ENCODE assay signal across 9 mouse cellular contexts in genomic region chr11:113681979-113682378, GRCm38 (mm10). TPM values are rescaled to one million over a fixed set of nuclear protein-coding genes. Genes with fewer than 3 reads are reported as not detected.
DNase-seq lines count a peak whose midpoint lies in the region; ATAC-seq and TF ChIP-seq lines count a peak whose summit lies in the region.
"Had no signal": no experiment of that assay in that cellular context is flagged by ENCODE, and none has a peak within 500 bp of the region (broad histone marks: within the 10 kb centered on the region; RNA-seq: fewer than 3 reads in every experiment).

No protein-coding gene starts in this region.

- no peak for TF ChIP-seq POLR2A in kidney, adult 2 months (IDR thresholded peaks at IDR 0.05; ENCODE audit: low read depth, low read length)

- H3K27ac ChIP-seq in kidney, postnatal 0 days, result no peak overlapping the region
- no peak overlapping the region for H3K27ac ChIP-seq in kidney, adult 2 months (ENCODE audit: insufficient read depth, low read depth, low read length)
- H3K27ac ChIP-seq in embryonic facial prominence, embryonic 13.5 days, result no peak overlapping the region
- no peak overlapping the region for H3K27ac ChIP-seq in hindbrain, postnatal 0 days
- no peak overlapping the region for H3K27ac ChIP-seq in midbrain, postnatal 0 days (ENCODE audit: low read depth, low read length)

- H3K4me3 ChIP-seq in kidney, postnatal 0 days (replicated peaks; ENCODE audit: low read depth, low read length), result no peak overlapping the region
- H3K4me3 ChIP-seq in kidney, adult 2 months (ENCODE audit: insufficient read depth, low read depth, low read length), result no peak overlapping the region
- peak overlapping the region; percentile 70 for H3K4me3 ChIP-seq in embryonic facial prominence, embryonic 13.5 days
- peak overlapping the region; percentile 92; the same call in 1 of the 2 replicates for H3K4me3 ChIP-seq in hindbrain, postnatal 0 days (ENCODE audit: low read length)
- H3K4me3 ChIP-seq in midbrain, postnatal 0 days (ENCODE audit: low read depth, low read length), result no peak overlapping the region

- H3K9ac ChIP-seq in kidney, postnatal 0 days (ENCODE audit: low read depth, low read length), result no peak overlapping the region
- H3K9ac ChIP-seq in embryonic facial prominence, embryonic 13.5 days, result no peak overlapping the region
- H3K9ac ChIP-seq in hindbrain, postnatal 0 days (replicated peaks; ENCODE audit: low read length), result no peak overlapping the region
- H3K9ac ChIP-seq in midbrain, postnatal 0 days (replicated peaks; ENCODE audit: low read length, poor library complexity, severe bottlenecking), result no peak overlapping the region; the same call in 1 of the 2 replicates

- H3K9me3 ChIP-seq in kidney, postnatal 0 days (replicated peaks; ENCODE audit: low read length), result no peaks in the 10 kb centered on the region
- no peaks in the 10 kb centered on the region for H3K9me3 ChIP-seq in embryonic facial prominence, embryonic 13.5 days
- H3K9me3 ChIP-seq in hindbrain, postnatal 0 days (ENCODE audit: low read length), result no peaks in the 10 kb centered on the region
- H3K9me3 ChIP-seq in midbrain, postnatal 0 days (ENCODE audit: low read length), result no peaks in the 10 kb centered on the region

- DNase-seq in kidney, postnatal 0 days (ENCODE audit: low spot score), result no peak
- DNase-seq in kidney, adult 2 months, result no peak
- no peak for DNase-seq in hindbrain, postnatal 0 days (ENCODE audit: low spot score)
- DNase-seq in midbrain, postnatal 0 days (ENCODE audit: low spot score), result no peak
- DNase-seq in MN1 (ENCODE audit: low spot score), result no peak
- DNase-seq in right cerebral cortex, postnatal 4 days, result no peak
- DNase-seq in thymus, adult 18-20 months, result no peak
- DNase-seq: cerebellum, adult 9-11 months had no signal

- H3K36me3 ChIP-seq in kidney, postnatal 0 days (ENCODE audit: insufficient read depth, low read length), result no peaks in the 10 kb centered on the region
- peaks cover under 1% of the 10 kb centered on the region; the same call in 1 of the 2 replicates for H3K36me3 ChIP-seq in kidney, adult 2 months (ENCODE audit: control insufficient read depth, insufficient read depth, low read length)
- H3K36me3 ChIP-seq in embryonic facial prominence, embryonic 13.5 days, result peaks cover 1% of the 10 kb centered on the region; the same call in 1 of the 2 replicates
- no peaks in the 10 kb centered on the region; the same call in 1 of the 2 replicates for H3K36me3 ChIP-seq in hindbrain, postnatal 0 days (ENCODE audit: insufficient read depth, low read length)
- H3K36me3 ChIP-seq in midbrain, postnatal 0 days (ENCODE audit: insufficient read depth, low read length), result peaks cover under 1% of the 10 kb centered on the region; the same call in 1 of the 2 replicates

- no peak for TF ChIP-seq CTCF in kidney, postnatal 0 days (IDR thresholded peaks at IDR 0.05; ENCODE audit: low read depth)
- TF ChIP-seq CTCF in kidney, adult 2 months (conservative IDR thresholded peaks at IDR 0.05; ENCODE audit: insufficient read depth, insufficient read length, low read depth, low read length), result no peak
- peak; percentile 13; the same call in 1 of the 2 replicates for TF ChIP-seq CTCF in hindbrain, postnatal 0 days (IDR thresholded peaks at IDR 0.05; ENCODE audit: low read depth)
- no peak; the same call in 1 of the 2 replicates for TF ChIP-seq CTCF in midbrain, postnatal 0 days (IDR thresholded peaks at IDR 0.05)

- no peak for ATAC-seq in kidney, postnatal 0 days (replicated peaks; ENCODE audit: low FRiP score, low read depth)
- ATAC-seq in embryonic facial prominence, embryonic 13.5 days (ENCODE audit: insufficient number of reproducible peaks, insufficient read depth, low FRiP score, low TSS enrichment, low read depth), result no peak
- ATAC-seq in hindbrain, postnatal 0 days, result no peak
- no peak for ATAC-seq in midbrain, postnatal 0 days (ENCODE audit: low FRiP score)

- peaks cover 9% of the 10 kb centered on the region; the same call in 1 of the 2 replicates for H3K4me1 ChIP-seq in kidney, postnatal 0 days (replicated peaks; ENCODE audit: insufficient read depth, low read length)
- H3K4me1 ChIP-seq in kidney, adult 2 months (ENCODE audit: control insufficient read depth, insufficient read depth, low read length), result peaks cover 19% of the 10 kb centered on the region; the same call in 1 of the 2 replicates
- peaks cover 42% of the 10 kb centered on the region for H3K4me1 ChIP-seq in embryonic facial prominence, embryonic 13.5 days
- peaks cover 16% of the 10 kb centered on the region; the same call in 1 of the 2 replicates for H3K4me1 ChIP-seq in hindbrain, postnatal 0 days (ENCODE audit: insufficient read depth, low read length)
- H3K4me1 ChIP-seq in midbrain, postnatal 0 days (ENCODE audit: insufficient read depth, low read length), result peaks cover 12% of the 10 kb centered on the region

- peak overlapping the region; percentile 74; the same call in 1 of the 2 replicates for H3K4me2 ChIP-seq in kidney, postnatal 0 days (ENCODE audit: low read length)
- peak overlapping the region; percentile 86 for H3K4me2 ChIP-seq in embryonic facial prominence, embryonic 13.5 days
- H3K4me2 ChIP-seq in hindbrain, postnatal 0 days (ENCODE audit: low read depth, low read length), result peak overlapping the region; percentile 82
- H3K4me2 ChIP-seq in midbrain, postnatal 0 days (ENCODE audit: low read depth, low read length, poor library complexity, severe bottlenecking), result peak overlapping the region; percentile 97; the same call in 1 of the 2 replicates

- H3K27me3 ChIP-seq in kidney, postnatal 0 days (ENCODE audit: insufficient read depth, low read length), result no peaks in the 10 kb centered on the region
- no peaks in the 10 kb centered on the region for H3K27me3 ChIP-seq in kidney, adult 2 months (replicated peaks; ENCODE audit: control insufficient read depth, insufficient read depth, low read length)
- H3K27me3 ChIP-seq in embryonic facial prominence, embryonic 13.5 days, result no peaks in the 10 kb centered on the region
- no peaks in the 10 kb centered on the region for H3K27me3 ChIP-seq in hindbrain, postnatal 0 days (ENCODE audit: insufficient read depth, low read length)
- H3K27me3 ChIP-seq in midbrain, postnatal 0 days (ENCODE audit: insufficient read depth, low read length), result no peaks in the 10 kb centered on the region

RNA-seq across cellular contexts. Expression of gene Fam104a, which starts 2.0 kb away (rescaled TPM):
- 49.7 and 49.9 TPM in 2 replicates for polyA plus RNA-seq in kidney, postnatal 0 days (2015; fragmentation: Nextera tagmentation; extraction: Ambion mirVana)
- 24.6 and 25.8 TPM in 2 replicates for polyA plus RNA-seq in kidney, adult 2 months (2012; rRNA removed)
- 49.0 and 50.1 TPM in 2 replicates for polyA plus RNA-seq in embryonic facial prominence, embryonic 13.5 days (2015; fragmentation: Nextera tagmentation; extraction: Ambion mirVana)
- total RNA-seq in hindbrain, postnatal 0 days (2014; rRNA removed), result 29.5 and 36.8 TPM in 2 replicates
- 50.6 and 51.5 TPM in 2 replicates for polyA plus RNA-seq in hindbrain, postnatal 0 days (2015; fragmentation: Nextera tagmentation; extraction: Ambion mirVana)
- 29.5 and 30.1 TPM in 2 replicates for total RNA-seq in midbrain, postnatal 0 days (2014; rRNA removed)
- 46.3 and 48.7 TPM in 2 replicates for polyA plus RNA-seq in midbrain, postnatal 0 days (2015; fragmentation: Nextera tagmentation; extraction: Ambion mirVana)

RNA-seq across cellular contexts. Expression of gene D11Wsu47e, which starts 2.2 kb away (rescaled TPM):
- polyA plus RNA-seq in kidney, postnatal 0 days (2015; fragmentation: Nextera tagmentation; extraction: Ambion mirVana), result 17.2 and 18.8 TPM in 2 replicates
- 7.6 and 7.8 TPM in 2 replicates for polyA plus RNA-seq in kidney, adult 2 months (2012; rRNA removed)
- polyA plus RNA-seq in embryonic facial prominence, embryonic 13.5 days (2015; fragmentation: Nextera tagmentation; extraction: Ambion mirVana), result 23.5 and 24.4 TPM in 2 replicates
- 17.7 and 32.4 TPM in 2 replicates for total RNA-seq in hindbrain, postnatal 0 days (2014; rRNA removed)
- 19.7 and 22.5 TPM in 2 replicates for polyA plus RNA-seq in hindbrain, postnatal 0 days (2015; fragmentation: Nextera tagmentation; extraction: Ambion mirVana)
- 19.5 and 26.8 TPM in 2 replicates for total RNA-seq in midbrain, postnatal 0 days (2014; rRNA removed)
- polyA plus RNA-seq in midbrain, postnatal 0 days (2015; fragmentation: Nextera tagmentation; extraction: Ambion mirVana), result 27.8 and 27.9 TPM in 2 replicates

RNA-seq across cellular contexts. Expression of gene Cpsf4l, which starts 27.8 kb away (rescaled TPM):
- polyA plus RNA-seq in kidney, postnatal 0 days (2015; fragmentation: Nextera tagmentation; extraction: Ambion mirVana), result 3.9 TPM in 2 replicates
- polyA plus RNA-seq in kidney, adult 2 months (2012; rRNA removed), result 8.9 and 9.0 TPM in 2 replicates
- polyA plus RNA-seq in embryonic facial prominence, embryonic 13.5 days (2015; fragmentation: Nextera tagmentation; extraction: Ambion mirVana), result 1.5 and 1.7 TPM in 2 replicates
- total RNA-seq in hindbrain, postnatal 0 days (2014; rRNA removed), result not detected in 2 replicates
- 0.19 and 0.25 TPM in 2 replicates for polyA plus RNA-seq in hindbrain, postnatal 0 days (2015; fragmentation: Nextera tagmentation; extraction: Ambion mirVana)
- total RNA-seq in midbrain, postnatal 0 days (2014; rRNA removed), result 0.22 TPM in 1 of 2 replicates, not detected in the other
- polyA plus RNA-seq in midbrain, postnatal 0 days (2015; fragmentation: Nextera tagmentation; extraction: Ambion mirVana), result 0.20 TPM in 2 replicates

RNA-seq across cellular contexts. Expression of gene Slc39a11, which starts 32.1 kb away (rescaled TPM):
- polyA plus RNA-seq in kidney, postnatal 0 days (2015; fragmentation: Nextera tagmentation; extraction: Ambion mirVana), result 22.8 and 23.3 TPM in 2 replicates
- 24.5 and 29.5 TPM in 2 replicates for polyA plus RNA-seq in kidney, adult 2 months (2012; rRNA removed)
- 21.3 and 26.3 TPM in 2 replicates for polyA plus RNA-seq in embryonic facial prominence, embryonic 13.5 days (2015; fragmentation: Nextera tagmentation; extraction: Ambion mirVana)
- 63.3 and 67.9 TPM in 2 replicates for total RNA-seq in hindbrain, postnatal 0 days (2014; rRNA removed)
- 35.0 and 35.6 TPM in 2 replicates for polyA plus RNA-seq in hindbrain, postnatal 0 days (2015; fragmentation: Nextera tagmentation; extraction: Ambion mirVana)
- 56.0 and 62.5 TPM in 2 replicates for total RNA-seq in midbrain, postnatal 0 days (2014; rRNA removed)
- polyA plus RNA-seq in midbrain, postnatal 0 days (2015; fragmentation: Nextera tagmentation; extraction: Ambion mirVana), result 35.9 and 40.4 TPM in 2 replicates

RNA-seq across cellular contexts. Expression of gene Cog1, which starts 33.0 kb away (rescaled TPM):
- 21.0 and 21.6 TPM in 2 replicates for polyA plus RNA-seq in kidney, postnatal 0 days (2015; fragmentation: Nextera tagmentation; extraction: Ambion mirVana)
- polyA plus RNA-seq in kidney, adult 2 months (2012; rRNA removed), result 32.8 and 38.7 TPM in 2 replicates
- polyA plus RNA-seq in embryonic facial prominence, embryonic 13.5 days (2015; fragmentation: Nextera tagmentation; extraction: Ambion mirVana), result 24.3 and 27.4 TPM in 2 replicates
- 59.9 and 63.8 TPM in 2 replicates for total RNA-seq in hindbrain, postnatal 0 days (2014; rRNA removed)
- 30.6 and 31.3 TPM in 2 replicates for polyA plus RNA-seq in hindbrain, postnatal 0 days (2015; fragmentation: Nextera tagmentation; extraction: Ambion mirVana)
- 55.8 and 59.0 TPM in 2 replicates for total RNA-seq in midbrain, postnatal 0 days (2014; rRNA removed)
- polyA plus RNA-seq in midbrain, postnatal 0 days (2015; fragmentation: Nextera tagmentation; extraction: Ambion mirVana), result 28.3 and 31.3 TPM in 2 replicates

Comparison
In these comparisons a context has a peak if more than half of its experiments do, and no peak if none do; other contexts are left out.
1. H3K4me3 ChIP-seq: peak in embryonic facial prominence, embryonic 13.5 days (single experiment) and hindbrain, postnatal 0 days (single experiment); none in kidney, postnatal 0 days (single experiment), kidney, adult 2 months (single experiment) and midbrain, postnatal 0 days (single experiment).
2. Peak in every context shown above with its lines, with median percentiles within 50 percentile points of each other: H3K4me2 ChIP-seq.